Mouse (Mus musculus) embryo, embryonic 10 days (tissue): ENCODE measurements around the gene Cdx2.

Experiments used
- DNase-seq: peaks from one replicate; pipeline ENCODE4 v3.0.0-alpha.2; 2015; ENCODE audit warnings: low spot score

The Cdx2 gene

DNA sequence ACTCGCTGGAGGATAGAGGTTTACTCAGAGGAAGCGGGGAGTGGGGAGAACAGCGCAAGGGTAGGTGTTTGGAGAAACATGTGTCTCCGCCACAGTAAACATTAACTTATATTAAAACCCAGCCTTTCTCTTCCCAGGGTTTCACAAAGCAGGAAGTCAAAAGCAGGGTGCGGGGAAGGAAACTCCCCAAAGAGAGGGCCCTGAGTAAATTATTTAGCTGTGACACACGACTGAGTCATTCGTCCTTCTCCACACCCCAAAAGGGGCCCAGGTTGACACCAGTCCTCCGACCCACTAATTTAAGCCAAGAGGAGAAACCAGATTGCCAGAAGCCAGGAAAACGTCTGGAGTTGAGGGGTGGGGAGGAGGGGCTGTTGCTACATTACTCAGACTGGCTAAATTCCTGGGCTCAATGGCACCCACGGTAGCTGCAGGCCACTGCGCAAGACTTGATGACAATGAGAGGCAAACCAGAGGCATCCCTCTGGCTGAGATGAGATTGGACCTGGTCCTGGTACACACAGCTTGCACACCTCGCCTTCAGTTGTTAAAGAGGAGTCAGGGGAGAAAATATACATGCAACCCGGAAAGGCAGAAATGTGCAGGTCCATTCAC is 14.5 kb downstream of the Cdx2 start:
- DNase-seq: no peak

DNA sequence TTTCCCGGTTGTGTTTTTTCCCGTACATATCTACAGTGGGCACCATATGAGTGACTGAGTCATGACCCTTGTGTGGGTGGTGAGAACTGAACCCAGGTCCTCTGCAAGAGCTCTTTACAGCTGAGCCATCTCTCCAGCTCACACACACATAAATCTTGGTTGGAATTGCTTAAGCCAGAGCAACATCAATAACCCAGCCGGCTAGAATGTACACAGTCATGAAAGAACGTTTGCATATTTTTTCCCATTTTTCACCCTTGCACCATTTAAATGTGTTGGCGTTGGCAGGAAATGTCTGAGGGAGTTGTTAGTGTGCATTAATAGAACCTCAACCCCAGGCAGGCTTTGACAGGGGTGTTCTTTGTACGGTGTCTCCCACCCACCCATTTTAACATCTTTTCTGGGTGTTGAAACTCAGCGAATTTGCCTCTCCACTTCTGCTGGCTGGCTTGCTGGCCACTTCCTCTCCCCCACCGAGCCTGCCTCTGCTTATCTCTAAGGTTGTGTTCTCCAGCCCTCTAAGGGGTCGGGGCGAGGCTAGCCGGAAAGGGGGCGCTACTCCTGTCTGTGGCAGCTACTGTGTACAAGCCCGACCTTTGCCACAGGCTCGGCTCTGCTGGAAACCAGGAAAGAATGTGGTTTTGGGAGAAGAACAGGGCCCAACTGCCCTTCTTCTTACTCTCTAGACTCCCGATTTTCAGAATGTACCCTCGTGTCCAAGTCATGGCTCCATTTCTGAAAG is 15.1 kb downstream of the Cdx2 start:
- DNase-seq: no peak

DNA sequence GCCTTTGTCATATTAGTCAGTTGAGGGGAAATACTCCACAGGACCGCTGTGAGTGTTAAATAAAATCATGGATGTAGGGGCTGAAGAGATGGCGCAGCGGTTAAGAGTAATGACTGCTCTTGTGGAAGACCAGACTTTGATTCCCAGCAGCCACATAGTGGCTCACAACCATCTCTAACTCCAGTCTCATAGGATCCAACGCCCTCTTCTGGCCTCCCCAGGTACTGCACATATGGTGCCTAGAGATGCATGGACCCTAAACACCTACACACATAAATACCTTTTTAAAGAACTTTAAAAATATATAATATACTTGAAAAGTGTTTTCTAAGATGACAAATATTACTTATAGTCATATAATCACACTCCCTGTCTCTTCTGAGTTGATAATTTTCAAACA is 22.7 kb downstream of the Cdx2 start:
- DNase-seq: no peak

DNA sequence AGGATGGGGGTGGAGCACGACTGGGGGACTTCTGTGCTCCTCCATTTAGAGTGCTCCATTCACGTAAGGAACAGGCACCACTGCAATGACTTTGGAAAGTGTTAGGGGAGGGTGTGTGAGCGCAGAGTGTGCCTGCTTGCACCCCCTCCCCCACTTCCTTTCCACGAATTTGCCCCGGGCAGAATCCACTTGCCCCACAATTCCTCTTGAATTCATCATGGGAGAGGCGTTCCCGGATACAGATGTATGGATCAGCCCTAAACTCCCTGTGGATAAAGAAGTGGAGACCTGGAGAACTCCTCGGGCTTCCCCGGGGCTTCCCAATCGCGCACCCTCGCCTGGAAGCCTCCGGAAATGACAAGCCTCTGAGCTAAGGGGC is 29.5 kb downstream of the Cdx2 start:
- no peak for DNase-seq

DNA sequence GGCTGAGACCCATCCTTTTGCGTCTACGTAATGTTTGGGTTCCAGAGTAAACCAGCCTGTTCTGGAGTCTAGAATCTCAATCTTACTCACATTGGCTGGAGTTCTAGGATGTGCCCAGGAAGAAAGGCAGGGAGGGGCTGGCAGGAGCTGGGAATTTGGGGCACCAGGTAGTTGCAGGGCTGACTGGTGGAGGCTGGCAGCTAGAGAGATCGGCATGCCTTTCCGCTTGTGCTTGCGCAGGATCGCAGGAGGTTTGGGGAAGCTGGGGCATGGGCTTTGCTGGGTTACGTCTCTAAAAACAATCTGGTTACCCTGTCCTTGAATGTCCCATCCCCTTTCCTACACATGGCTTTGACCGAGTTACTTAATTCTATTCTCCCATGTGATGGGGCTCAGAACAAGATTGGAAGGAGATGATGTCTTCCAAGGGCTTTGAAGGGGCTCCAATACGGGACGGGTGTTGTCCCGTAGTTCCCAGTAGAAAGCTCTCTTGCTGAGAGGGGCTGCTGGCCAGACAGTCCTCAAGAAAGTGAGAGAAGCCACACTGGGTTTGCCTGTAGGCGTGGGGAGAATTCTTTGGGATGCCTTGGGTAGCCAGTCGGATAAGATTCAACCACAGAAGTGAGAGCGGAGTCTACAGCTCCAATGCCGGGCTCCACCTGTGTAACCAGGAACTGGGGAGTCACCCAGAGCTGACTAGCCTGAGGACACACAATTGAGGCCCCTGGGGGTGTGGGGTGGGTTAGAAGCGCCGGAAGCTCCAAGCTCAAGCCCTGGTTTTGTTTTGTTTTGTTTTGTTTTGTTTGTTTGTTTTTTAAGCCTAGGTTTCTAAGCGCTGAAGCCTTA is 30.1 kb downstream of the Cdx2 start:
- DNase-seq: no peak

DNA sequence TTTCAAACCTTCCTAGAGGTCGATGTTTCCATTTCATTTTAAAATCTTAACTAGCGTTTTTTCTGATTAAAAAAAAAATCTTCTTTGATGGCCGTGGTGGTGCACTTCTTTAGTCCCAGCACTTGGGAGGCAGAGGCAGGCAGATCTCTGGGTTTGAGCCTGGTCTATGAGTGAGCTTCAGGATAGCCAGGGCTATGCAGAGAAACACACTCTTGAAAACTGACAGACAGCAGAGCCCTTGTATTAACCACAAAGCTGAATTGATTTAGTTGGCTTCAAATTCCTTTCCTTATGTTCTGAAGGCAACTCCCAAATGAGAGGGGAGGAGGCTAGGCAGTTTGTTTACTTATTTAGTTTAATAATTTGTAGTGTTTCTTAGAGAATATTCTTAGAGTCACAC is 31.3 kb downstream of the Cdx2 start:
- DNase-seq: no peak

DNA sequence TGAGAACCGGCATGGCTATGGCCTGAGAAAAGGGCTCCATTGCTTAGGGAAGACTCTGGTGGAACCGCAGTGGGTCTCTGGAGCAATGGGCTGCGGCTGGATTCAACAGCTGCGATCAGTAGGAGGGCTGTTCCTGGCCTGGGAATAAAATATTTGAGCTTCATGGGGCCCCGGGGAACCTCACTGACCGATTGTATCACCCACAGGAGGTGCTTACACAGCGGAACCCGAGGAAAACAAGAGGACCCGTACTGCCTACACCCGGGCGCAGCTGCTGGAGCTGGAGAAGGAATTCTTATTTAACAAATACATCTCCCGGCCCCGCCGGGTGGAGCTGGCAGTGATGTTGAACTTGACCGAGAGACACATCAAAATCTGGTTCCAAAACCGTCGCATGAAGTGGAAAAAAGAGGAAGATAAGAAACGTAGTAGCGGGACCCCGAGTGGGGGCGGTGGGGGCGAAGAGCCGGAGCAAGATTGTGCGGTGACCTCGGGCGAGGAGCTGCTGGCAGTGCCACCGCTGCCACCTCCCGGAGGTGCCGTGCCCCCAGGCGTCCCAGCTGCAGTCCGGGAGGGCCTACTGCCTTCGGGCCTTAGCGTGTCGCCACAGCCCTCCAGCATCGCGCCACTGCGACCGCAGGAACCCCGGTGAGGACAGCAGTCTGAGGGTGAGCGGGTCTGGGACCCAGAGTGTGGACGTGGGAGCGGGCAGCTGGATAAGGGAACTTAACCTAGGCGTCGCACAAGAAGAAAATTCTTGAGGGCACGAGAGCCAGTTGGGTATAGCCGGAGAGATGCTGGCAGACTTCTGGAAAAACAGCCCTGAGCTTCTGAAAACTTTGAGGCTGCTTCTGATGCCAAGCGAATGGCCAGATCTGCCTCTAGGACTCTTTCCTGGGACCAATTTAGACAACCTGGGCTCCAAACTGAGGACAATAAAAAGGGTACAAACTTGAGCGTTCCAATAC is 32.6 kb downstream of the Cdx2 start:
- DNase-seq: no peak

DNA sequence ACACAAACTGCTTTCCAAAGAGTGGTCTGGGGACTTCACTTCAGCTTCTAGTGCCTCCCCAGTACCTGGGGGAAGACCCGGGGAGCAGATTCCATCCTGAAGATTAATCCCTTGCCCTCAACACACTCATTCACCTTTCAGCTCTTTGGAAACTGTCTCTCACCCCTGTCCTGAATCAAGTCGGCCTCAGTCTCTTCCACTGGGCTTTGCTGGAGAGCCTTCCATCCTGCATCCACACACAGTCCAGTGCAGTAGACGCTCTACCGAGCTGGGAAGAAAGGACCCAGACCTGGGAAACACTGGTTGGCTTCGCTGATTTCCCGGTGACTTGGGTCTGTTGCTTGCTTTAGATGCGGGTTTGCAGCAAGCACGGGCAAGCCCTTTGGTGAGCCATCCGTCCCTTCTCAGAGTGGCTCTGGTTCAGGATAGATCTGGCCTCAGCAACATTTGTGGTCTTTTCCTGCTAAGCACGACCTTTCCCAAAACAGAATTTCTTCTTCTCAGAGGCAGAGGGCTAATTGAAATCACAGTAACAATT is 34.2 kb downstream of the Cdx2 start:
- no peak for DNase-seq

DNA sequence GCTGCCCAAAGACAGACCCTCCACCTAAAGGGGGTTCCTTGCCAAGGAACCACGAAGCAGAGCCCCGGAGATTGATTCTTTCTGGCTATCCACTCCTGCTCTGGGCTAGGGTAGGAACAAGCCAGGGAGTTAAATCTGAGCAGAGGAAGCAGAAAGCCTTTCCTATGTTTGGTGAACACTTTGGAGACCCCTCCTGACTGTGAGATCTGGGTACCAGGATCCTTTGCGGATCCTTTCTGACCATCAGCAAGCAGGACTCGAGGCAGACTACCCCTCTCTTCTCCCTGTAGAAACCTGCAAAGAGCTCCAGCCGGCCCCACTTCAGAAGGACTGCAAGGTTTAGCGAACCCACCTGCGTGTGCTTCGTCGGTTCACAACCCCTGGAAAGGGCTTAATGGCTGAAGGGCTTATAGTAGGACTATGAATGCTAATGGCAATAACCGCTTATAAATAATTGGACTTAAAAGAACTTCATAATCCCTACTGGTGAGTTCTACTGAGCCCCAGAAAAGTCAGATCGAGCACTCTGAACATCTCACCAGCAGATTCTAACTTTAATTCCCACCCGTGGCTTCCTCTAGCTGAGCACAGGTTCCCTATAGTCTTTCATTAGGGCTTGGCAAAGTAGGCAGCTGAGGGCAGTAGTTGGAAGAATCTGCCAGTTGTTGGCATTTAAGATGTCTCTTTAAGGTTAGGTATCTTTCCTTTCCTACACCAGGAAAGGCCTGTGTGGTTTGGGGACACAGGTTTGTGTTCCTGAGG is 34.8 kb downstream of the Cdx2 start:
- no peak for DNase-seq

DNA sequence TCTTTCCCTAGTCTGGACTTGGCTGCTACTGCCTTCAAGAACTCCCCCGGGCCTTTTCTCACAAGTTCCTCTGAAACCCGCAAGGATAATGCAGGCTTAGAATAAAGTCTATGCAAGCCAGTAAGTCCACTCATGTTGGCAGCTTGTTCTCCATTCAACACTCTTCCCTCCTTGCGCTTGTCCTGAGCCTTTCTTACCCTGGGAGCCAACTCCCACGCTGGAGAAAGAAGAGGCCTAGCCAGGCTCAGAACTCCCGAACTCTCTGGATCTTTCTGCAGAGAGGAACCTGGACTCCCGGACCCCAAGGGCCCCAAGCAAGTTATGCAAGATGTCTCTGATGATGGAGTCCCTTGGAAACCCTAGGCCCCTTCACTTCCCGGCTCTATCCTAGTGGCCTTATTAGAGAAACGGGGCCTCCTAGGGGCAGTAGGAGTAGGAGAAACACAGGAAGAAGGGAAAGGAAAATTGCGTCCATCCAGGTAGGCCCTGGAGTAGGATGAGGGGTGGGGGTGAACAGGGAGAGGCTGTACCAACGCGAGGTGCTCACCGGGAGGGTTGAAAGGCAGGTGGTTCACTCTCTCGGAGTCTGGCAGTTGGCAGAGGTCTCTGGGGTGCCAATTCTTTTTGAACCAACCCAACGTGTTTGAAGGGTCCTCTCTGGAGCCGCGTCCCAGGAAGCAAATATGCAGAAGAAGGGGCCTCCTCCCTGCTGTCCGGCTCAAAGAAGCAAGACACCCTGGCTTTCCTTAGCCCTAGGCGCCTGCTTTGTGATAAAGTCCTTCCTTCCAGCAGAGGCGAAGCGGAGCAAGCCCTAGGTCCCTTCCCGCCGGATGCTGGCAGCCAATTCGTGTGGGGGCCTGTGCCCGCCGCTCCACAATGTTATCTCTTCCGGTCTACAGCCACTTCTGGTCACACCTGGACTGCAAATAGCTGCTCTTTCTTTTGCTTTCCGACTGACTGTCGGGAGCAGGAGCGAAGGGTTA is 36.1 kb downstream of the Cdx2 start:
- DNase-seq: no peak

DNA sequence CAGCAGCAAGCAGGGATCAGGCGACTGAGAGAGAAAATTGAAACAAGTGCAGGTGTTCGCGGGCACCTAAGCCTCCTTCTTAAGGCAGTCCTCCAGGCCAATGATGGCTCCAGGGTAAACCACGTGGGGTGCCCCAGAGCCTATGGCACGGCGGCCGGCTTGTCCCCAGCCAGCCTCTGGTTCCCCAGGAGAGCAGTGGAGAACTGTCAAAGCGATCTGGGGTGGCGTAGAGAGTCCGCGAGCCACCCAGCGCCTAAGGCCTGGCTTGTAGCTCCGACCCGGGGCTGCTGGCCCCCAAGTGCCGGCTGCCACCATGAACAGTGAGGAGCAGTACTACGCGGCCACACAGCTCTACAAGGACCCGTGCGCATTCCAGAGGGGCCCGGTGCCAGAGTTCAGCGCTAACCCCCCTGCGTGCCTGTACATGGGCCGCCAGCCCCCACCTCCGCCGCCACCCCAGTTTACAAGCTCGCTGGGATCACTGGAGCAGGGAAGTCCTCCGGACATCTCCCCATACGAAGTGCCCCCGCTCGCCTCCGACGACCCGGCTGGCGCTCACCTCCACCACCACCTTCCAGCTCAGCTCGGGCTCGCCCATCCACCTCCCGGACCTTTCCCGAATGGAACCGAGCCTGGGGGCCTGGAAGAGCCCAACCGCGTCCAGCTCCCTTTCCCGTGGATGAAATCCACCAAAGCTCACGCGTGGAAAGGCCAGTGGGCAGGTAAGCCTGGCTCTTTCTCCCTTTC is 37.0 kb downstream of the Cdx2 start, which contains the start of gene Pdx1:
Gene Pdx1, plus strand, starts transcription at position 34 of the 747 bp plus-strand sequence.
- DNase-seq: peak; percentile 64

DNA sequence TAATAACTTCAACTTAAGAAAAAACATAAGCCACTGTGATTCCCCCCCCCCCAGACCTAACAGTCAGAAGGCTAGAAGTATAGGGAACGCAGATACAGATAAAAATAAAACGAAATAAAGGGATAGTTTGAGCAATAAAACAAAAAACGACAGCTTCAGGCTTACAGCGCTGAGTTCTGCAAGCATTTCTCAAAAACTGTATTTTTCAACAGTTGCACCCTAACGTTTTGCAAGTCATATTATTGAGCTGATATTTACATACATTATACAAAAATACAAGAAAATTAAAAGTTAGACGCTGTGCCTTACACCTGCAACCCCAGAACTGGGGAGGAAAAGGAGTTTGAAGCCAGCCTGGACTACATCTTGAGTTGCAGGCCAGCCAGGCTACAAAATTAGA is 37.7 kb downstream of the Cdx2 start:
- no peak for DNase-seq

DNA sequence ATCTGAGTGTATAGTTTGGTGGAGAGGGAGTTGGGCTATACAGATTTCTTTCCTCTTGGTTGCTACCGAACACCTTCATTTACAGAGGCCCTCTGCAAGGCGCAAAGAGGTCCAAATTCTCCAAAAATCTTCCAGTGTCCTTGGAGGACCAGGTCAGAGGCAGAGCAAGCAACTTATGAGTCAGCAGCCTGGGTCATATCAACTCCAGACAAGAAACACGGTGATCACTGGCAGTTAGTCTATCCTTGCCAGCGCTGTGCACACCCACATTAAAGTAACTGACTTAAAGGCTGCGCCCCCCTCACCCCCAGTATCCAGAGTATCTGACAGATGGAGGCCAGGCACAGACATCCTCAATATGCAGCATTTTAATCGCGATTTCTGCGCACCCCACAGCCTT is 38.3 kb downstream of the Cdx2 start:
- DNase-seq: no peak

DNA sequence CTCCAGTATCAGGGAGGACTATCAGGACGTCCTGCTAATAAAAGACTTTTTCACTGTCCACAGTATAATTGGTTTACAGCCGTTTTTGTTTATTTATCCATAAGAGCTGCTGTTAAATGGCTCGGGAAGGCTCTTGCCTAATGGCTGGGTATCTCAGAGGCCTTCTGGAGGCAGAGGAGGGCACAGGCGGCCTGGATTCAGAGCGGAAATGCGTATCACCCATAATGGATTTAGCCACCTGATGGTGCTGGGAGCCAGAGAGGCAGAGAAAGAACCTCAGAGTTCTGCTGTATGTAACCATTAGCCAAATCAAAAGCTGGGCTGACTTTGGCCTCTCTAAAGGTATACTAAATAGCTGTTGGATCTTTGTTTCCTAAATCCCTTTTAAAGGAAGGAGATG is 39.6 kb downstream of the Cdx2 start:
- no peak for DNase-seq

DNA sequence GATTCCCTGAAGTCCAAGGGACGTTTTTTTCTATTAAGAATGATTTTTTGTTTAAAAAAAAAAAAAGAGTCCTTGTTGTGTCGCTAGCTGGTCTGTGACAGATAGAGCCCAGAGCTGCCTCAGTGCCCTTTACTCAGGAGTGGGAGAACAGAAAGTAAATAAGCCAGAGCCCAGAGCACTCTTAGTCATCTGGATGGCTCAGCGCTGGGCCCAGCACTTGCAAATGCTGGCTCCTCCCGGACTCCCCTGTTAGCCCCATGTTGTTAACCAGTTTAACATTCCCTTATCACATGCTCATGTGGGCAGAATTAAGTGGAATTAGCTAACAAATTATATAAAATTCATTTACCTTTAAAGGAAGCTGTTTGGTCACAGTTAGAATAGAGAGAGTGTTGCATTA is 43.1 kb downstream of the Cdx2 start:
- no peak for DNase-seq

DNA sequence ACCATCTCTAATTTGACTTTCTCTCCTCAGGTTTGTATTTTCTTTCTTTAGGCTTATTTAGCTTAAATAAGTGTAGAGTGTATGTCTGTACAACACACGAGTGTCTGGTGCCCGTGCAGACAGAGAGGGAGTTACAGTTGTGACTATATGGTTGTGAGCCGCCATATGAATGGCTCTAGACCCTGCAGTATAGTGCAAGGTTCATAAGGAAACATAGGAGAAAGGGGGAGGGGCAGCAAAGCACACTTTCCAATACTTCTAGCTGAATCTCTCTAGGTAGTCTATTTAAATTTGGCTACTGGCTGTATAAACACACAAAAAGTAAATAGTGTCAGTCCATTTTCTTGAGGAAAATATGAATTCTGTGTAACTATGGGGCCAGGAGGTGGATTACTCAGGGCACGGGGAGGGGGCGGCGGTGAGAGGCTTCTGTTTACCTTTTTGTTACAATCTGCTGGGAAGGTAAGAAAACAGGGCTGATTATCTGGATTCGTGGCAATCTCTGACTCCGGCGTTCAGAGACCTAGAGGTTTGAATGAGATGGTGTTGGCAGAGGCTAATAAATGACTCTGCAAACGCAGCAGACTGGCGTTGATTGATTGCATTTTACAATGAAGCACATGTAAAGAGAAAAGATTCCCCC is 45.0 kb downstream of the Cdx2 start:
- no peak for DNase-seq

DNA sequence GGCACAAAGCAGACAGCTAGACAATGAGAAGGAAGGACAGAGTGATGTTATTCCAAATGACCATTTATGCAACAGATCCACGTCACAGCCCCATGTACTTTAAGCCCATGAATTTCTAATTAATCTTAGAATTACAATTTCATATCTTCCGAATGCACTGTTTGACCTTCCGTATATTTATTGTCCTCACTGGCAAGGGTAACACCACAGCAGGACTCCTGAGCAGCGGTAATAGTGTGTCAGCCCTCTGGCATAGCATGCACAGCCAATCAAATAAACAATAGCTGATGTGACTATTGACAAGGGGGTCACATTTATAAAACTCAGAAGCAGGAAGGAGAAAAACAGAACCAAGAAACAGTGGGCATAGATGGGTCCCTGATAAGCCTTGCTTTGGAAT is 46.3 kb downstream of the Cdx2 start:
- no peak for DNase-seq

DNA sequence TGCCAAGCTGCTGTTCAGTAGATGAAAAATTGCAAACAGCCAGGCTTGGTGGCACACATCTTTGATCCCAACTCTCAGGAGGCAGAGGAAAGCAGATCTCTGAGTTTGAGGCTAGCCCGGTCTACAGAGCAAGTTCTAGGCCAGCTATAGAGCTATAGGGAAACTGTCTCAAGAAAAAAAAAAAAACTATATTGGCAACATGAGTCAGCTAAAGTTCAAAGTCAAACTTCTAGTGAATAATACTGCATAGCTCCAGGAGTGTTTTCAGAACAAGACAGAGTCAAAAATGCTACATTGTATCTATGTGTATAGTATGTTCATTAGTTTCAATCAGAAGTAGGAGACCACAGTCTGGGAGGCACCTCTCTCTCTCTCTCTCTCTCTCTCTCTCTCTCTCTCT is 46.9 kb downstream of the Cdx2 start:
- DNase-seq: no peak
